Mouse (Mus musculus): ENCODE results near the gene BC030867. TPM values are rescaled to one million over a fixed set of nuclear protein-coding genes. Genes with fewer than 3 reads are reported as not detected.

BC030867 gene
- total and polyA plus RNA-seq, 3 experiments = 0.26 to 0.45 (median 0.32) TPM

DNA sequence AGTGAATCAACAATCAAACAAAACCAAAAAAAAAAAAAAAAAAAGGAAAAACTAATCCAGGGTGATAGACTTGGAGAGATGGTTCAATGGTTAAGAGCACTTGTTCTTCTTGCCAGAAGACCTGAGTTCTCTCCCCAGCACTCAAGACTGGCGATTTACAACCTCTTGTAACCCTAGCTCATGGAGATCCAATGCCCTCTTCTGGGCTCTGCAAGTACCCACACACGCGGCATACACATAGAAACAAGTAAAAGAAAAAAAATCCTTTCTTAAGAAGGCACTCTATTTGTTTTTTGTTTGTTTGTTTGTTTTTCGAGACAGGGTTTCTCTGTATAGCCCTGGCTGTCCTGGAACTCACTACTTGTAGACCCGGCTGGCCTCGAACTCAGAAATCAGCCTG is 35.2 kb downstream of the BC030867 start:
- DNase-seq = no peak
- Histone ChIP-seq H3K4me1 (ENCODE audit: control insufficient read depth, insufficient read depth, low read length) (no peaks in the 10 kb centered on the region), H3K79me2 (replicated peaks; ENCODE audit: control insufficient read depth, insufficient read depth, low read length) (no peaks in the 10 kb centered on the region), H3K9ac (ENCODE audit: low read depth, low read length) (no peak overlapping the region), H3K36me3 (ENCODE audit: control insufficient read depth, insufficient read depth, low read length) (no peaks in the 10 kb centered on the region), H3K27ac (peak overlapping the region; percentile 57), H3K4me3 (peak overlapping the region; percentile 82), H3K27me3 (ENCODE audit: control insufficient read depth, insufficient read depth, low read length) (no peaks in the 10 kb centered on the region)
- no peak for TF ChIP-seq CTCF (IDR thresholded peaks at IDR 0.05)
- no peak for TF ChIP-seq EP300 (IDR thresholded peaks at IDR 0.05; ENCODE audit: insufficient read depth, low read depth, low read length)
- TF ChIP-seq POLR2A (IDR thresholded peaks at IDR 0.05; ENCODE audit: insufficient read depth, low read depth, low read length) = no peak
- 86% methylated on average over 6 of the region's 6 CpGs for WGBS
- intact Hi-C loops (cut with DNase I) = no loop called here

DNA sequence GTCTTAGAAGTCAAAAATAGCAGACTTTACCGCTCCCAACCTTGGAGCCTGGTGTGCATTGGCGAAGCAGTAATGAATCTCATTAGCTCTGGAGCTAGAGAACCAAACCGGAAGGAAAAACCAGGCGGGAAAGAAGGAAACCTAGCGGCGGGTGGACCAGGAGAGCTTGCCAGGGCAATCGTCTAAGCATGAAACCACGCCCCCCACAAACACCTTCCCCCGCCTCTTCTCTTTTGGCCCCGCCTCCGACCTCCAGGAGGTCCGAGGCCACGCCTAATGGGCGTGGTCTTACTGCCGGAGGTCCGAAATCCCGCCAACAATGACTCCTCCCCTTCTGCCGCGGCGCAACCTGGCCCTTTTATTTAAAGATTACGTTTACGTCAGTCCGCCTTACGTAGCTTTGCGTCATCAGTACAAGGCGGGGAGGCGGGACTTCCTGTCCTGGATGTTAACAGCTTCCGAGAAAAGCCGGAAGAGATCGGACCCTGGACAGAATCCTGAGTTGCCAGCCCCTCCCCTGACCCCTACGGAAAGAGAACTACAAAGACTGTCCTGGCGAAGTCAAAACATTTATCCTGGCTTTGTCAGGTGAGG is 35.9 kb downstream of the BC030867 start, which contains the start of gene Tmub2:
Gene Tmub2, plus strand, starts transcription at position 431 of the 594 bp plus-strand sequence.
- H3K4me1 ChIP-seq (ENCODE audit: control insufficient read depth, insufficient read depth, low read length) = no peaks in the 10 kb centered on the region
- intact Hi-C loops (cut with DNase I) = loop anchor here (1.0 kb wide), 1 partner anchor 11 kb away; no protein-coding TSS in a partner anchor
- H3K27me3 ChIP-seq (ENCODE audit: control insufficient read depth, insufficient read depth, low read length) = no peaks in the 10 kb centered on the region
- H3K79me2 ChIP-seq (replicated peaks; ENCODE audit: control insufficient read depth, insufficient read depth, low read length) = no peaks in the 10 kb centered on the region
- WGBS = under 1% methylated on average over 32 of the region's 32 CpGs
- H3K27ac ChIP-seq = peak within 1 kb of the TSS; percentile 93
- H3K36me3 ChIP-seq (ENCODE audit: control insufficient read depth, insufficient read depth, low read length) = no peaks in the 10 kb centered on the region
- peak within 1 kb of the TSS; percentile 82 for H3K4me3 ChIP-seq
- H3K9ac ChIP-seq (ENCODE audit: low read depth, low read length) = peak within 1 kb of the TSS; percentile 58
- TF ChIP-seq EP300 (IDR thresholded peaks at IDR 0.05; ENCODE audit: insufficient read depth, low read depth, low read length) (no peak; the same call in 1 of the 2 replicates), POLR2A (IDR thresholded peaks at IDR 0.05; ENCODE audit: insufficient read depth, low read depth, low read length) (peak; percentile 64), CTCF (IDR thresholded peaks at IDR 0.05) (peak; percentile 36; the same call in 1 of the 2 replicates)
- peak; percentile 94 to 97 for DNase-seq

DNA sequence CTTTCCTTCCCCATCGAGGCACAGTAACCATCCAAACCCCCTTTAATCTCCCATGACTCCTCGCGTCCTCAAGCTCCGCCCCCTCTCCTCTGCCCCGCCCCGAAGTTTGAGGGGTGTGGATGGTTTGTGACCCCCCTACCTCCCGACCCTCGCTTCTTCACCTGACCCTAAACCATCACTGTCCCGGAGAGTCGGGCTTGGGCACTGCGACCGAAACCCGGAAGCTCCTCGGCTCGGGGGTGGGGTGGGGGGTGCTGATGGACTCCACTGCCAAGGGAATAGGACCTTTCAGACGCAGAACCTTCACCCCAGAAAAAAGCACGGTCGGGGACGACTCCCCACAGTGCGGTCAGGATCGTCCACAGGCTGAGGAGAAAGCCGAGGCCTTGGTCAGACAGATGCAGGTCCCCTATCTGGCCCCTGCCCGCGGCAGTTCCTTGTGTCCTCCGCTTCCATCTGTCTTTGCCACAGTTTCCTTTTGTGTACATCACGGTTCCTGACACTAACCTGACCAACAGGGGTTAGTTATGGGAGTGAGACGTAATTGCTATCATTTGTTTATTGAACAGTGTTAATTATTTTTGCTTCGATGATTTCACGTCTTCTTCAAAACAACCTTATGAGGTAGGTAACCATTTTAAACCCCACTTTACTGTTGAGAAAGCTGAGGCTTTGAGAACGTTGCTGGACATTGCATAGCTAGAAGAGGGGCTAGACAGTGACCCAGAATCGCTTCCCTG is 36.6 kb downstream of the BC030867 start:
- intact Hi-C loops (cut with DNase I) = loop anchor here (1.0 kb wide), 1 partner anchor 10 kb away; no protein-coding TSS in a partner anchor
- no peaks in the 10 kb centered on the region for H3K27me3 ChIP-seq (ENCODE audit: control insufficient read depth, insufficient read depth, low read length)
- 4% methylated on average over 31 of the region's 31 CpGs for WGBS
- no peaks in the 10 kb centered on the region for H3K4me1 ChIP-seq (ENCODE audit: control insufficient read depth, insufficient read depth, low read length)
- peak overlapping the region; percentile 93 for H3K27ac ChIP-seq
- no peaks in the 10 kb centered on the region for H3K36me3 ChIP-seq (ENCODE audit: control insufficient read depth, insufficient read depth, low read length)
- DNase-seq = no peak
- peak overlapping the region; percentile 58 for H3K9ac ChIP-seq (ENCODE audit: low read depth, low read length)
- no peaks in the 10 kb centered on the region for H3K79me2 ChIP-seq (replicated peaks; ENCODE audit: control insufficient read depth, insufficient read depth, low read length)
- no peak for TF ChIP-seq EP300 (IDR thresholded peaks at IDR 0.05; ENCODE audit: insufficient read depth, low read depth, low read length)
- no peak for TF ChIP-seq POLR2A (IDR thresholded peaks at IDR 0.05; ENCODE audit: insufficient read depth, low read depth, low read length)
- TF ChIP-seq CTCF (IDR thresholded peaks at IDR 0.05) = no peak
- peak overlapping the region; percentile 82 for H3K4me3 ChIP-seq

DNA sequence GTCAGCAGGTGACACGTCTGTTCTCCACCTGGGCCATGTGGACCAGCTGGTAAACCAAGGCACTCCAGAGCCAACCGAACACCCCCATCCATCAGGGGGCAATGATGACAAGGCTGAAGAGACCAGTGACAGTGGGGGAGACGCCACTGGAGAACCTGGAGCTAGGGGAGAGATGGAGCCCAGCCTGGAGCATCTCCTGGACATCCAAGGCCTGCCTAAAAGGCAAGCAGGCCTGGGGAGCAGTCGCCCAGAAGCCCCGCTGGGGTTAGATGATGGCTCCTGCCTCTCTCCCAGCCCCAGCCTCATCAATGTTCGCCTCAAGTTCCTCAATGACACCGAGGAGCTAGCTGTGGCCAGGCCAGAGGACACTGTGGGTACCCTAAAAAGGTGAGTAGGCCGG is 38.8 kb downstream of the BC030867 start:
- DNase-seq = no peak
- no peaks in the 10 kb centered on the region for H3K27me3 ChIP-seq (ENCODE audit: control insufficient read depth, insufficient read depth, low read length)
- no peak overlapping the region for H3K27ac ChIP-seq
- no peaks in the 10 kb centered on the region for H3K4me1 ChIP-seq (ENCODE audit: control insufficient read depth, insufficient read depth, low read length)
- H3K36me3 ChIP-seq (ENCODE audit: control insufficient read depth, insufficient read depth, low read length) = no peaks in the 10 kb centered on the region
- no peaks in the 10 kb centered on the region for H3K79me2 ChIP-seq (replicated peaks; ENCODE audit: control insufficient read depth, insufficient read depth, low read length)
- H3K9ac ChIP-seq (ENCODE audit: low read depth, low read length) = no peak overlapping the region
- intact Hi-C loops (cut with DNase I) = no loop called here
- H3K4me3 ChIP-seq = no peak overlapping the region
- 84% methylated on average over 8 of the region's 8 CpGs for whole genome bisulfite sequencing
- TF ChIP-seq CTCF (IDR thresholded peaks at IDR 0.05) (no peak), POLR2A (IDR thresholded peaks at IDR 0.05; ENCODE audit: insufficient read depth, low read depth, low read length) (no peak), EP300 (IDR thresholded peaks at IDR 0.05; ENCODE audit: insufficient read depth, low read depth, low read length) (no peak)

DNA sequence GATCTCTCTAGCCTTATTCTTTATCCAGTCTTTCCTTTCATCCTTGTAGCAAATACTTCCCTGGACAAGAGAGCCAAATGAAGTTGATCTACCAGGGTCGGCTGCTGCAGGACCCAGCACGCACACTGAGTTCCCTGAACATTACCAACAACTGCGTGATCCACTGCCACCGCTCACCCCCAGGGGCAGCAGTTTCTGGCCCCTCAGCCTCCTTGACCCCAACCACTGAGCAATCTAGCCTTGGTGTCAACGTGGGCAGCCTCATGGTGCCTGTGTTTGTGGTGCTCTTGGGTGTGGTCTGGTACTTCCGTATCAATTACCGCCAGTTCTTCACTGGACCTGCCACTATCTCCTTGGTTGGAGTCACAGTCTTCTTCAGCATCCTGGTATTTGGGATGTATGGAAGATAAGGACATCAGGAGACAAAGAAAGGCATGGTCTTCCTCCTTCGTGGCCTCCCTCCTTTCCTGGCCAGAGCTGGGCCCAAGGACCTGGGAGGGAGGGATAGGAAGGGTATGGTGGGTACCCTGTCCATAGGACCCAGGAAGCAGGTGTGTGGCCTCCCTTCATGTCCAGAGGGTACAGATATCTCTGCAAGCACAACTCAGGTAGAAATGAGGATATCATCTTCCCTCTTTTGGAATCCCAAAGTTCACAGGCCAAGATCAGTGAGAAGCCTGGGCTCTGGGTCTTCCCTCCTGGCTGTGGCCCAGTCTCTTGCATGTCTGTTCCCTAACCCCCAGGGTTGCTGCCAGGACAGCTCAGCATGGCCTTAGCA is 39.5 kb downstream of the BC030867 start:
- TF ChIP-seq CTCF (IDR thresholded peaks at IDR 0.05) (no peak), EP300 (IDR thresholded peaks at IDR 0.05; ENCODE audit: insufficient read depth, low read depth, low read length) (no peak), POLR2A (IDR thresholded peaks at IDR 0.05; ENCODE audit: insufficient read depth, low read depth, low read length) (no peak)
- H3K4me1 ChIP-seq (ENCODE audit: control insufficient read depth, insufficient read depth, low read length) = no peaks in the 10 kb centered on the region
- no peaks in the 10 kb centered on the region for H3K36me3 ChIP-seq (ENCODE audit: control insufficient read depth, insufficient read depth, low read length)
- WGBS = 76% methylated on average over 8 of the region's 8 CpGs
- H3K27ac ChIP-seq = no peak overlapping the region
- H3K79me2 ChIP-seq (replicated peaks; ENCODE audit: control insufficient read depth, insufficient read depth, low read length) = no peaks in the 10 kb centered on the region
- no peak overlapping the region for H3K4me3 ChIP-seq
- H3K27me3 ChIP-seq (ENCODE audit: control insufficient read depth, insufficient read depth, low read length) = no peaks in the 10 kb centered on the region
- no peak for DNase-seq
- no peak overlapping the region for H3K9ac ChIP-seq (ENCODE audit: low read depth, low read length)
- intact Hi-C loops (cut with DNase I) = no loop called here
